Comparison of ENCODE assay signal across 12 mouse cellular contexts in genomic region chr4:46041761-46042504, GRCm38 (mm10). TPM values are rescaled to one million over a fixed set of nuclear protein-coding genes. Genes with fewer than 3 reads are reported as not detected.
DNase-seq lines count a peak whose midpoint lies in the region; ATAC-seq and TF ChIP-seq lines count a peak whose summit lies in the region.
"Had no signal": no experiment of that assay in that cellular context is flagged by ENCODE, and none has a peak within 500 bp of the region (broad histone marks: within the 10 kb centered on the region; RNA-seq: fewer than 3 reads in every experiment).

No protein-coding gene starts in this region.

- peak; percentile 92 for DNase-seq in heart, adult 11 months
- no peak for DNase-seq in heart, postnatal 14 days
- no peak for DNase-seq in midbrain, embryonic 10.5 days (ENCODE audit: low spot score)
- peak; percentile 54 for DNase-seq in c-Kit-positive CD71-positive TER-119-positive erythroid progenitor cells, embryonic 14.5 days (ENCODE audit: low spot score)
- DNase-seq in urinary bladder, postnatal 25 days (ENCODE audit: low spot score): no peak
- DNase-seq in cerebellum, postnatal 4 days (ENCODE audit: low spot score in 2 of 2): no peak
- DNase-seq: lung, adult 18-20 months; right cerebral cortex, postnatal 4 days; thymus, postnatal 4 days had no signal

- TF ChIP-seq POLR2A in olfactory bulb, adult 2 months (IDR thresholded peaks at IDR 0.05; ENCODE audit: insufficient read depth, low read depth, low read length): no peak

- H3K9me3 ChIP-seq in midbrain, embryonic 10.5 days (replicated peaks): no peaks in the 10 kb centered on the region
- H3K9me3 ChIP-seq in midbrain, embryonic 13.5 days: no peaks in the 10 kb centered on the region

- no peaks in the 10 kb centered on the region for H3K36me3 ChIP-seq in midbrain, embryonic 10.5 days
- H3K36me3 ChIP-seq in midbrain, embryonic 13.5 days: no peaks in the 10 kb centered on the region

- H3K9ac ChIP-seq in midbrain, embryonic 13.5 days (replicated peaks): no peak overlapping the region

- no peak overlapping the region for H3K4me3 ChIP-seq in midbrain, embryonic 10.5 days
- no peak overlapping the region for H3K4me3 ChIP-seq in midbrain, embryonic 13.5 days (replicated peaks)
- peak overlapping the region; percentile 80 for H3K4me3 ChIP-seq in olfactory bulb, adult 2 months (ENCODE audit: insufficient read depth, low read depth, low read length)

- 25% methylated on average over 7 of the region's 7 CpGs for WGBS in midbrain, embryonic 10.5 days
- WGBS in midbrain, embryonic 13.5 days: 22% methylated on average over 7 of the region's 7 CpGs
- 49% methylated on average over 7 of the region's 7 CpGs for WGBS in olfactory bulb, adult 2 months

- H3K4me1 ChIP-seq in midbrain, embryonic 10.5 days: peaks cover 48% of the 10 kb centered on the region
- peaks cover 26% of the 10 kb centered on the region for H3K4me1 ChIP-seq in midbrain, embryonic 13.5 days (replicated peaks)
- H3K4me1 ChIP-seq in olfactory bulb, adult 2 months (ENCODE audit: control insufficient read depth, insufficient read depth, low read length): peaks cover 43% of the 10 kb centered on the region

- no peak for TF ChIP-seq CTCF in olfactory bulb, adult 2 months (IDR thresholded peaks at IDR 0.05; ENCODE audit: insufficient read depth, low read depth, low read length)

- peak overlapping the region; percentile 49 for H3K27ac ChIP-seq in midbrain, embryonic 10.5 days (replicated peaks)
- H3K27ac ChIP-seq in midbrain, embryonic 13.5 days: no peak overlapping the region
- peak overlapping the region; percentile 97 for H3K27ac ChIP-seq in olfactory bulb, adult 2 months (ENCODE audit: insufficient read depth, low read depth, low read length)
- H3K27ac ChIP-seq: kidney, postnatal 0 days had no signal

- no peak for ATAC-seq in midbrain, embryonic 13.5 days

- H3K27me3 ChIP-seq in midbrain, embryonic 10.5 days (ENCODE audit: low read depth, poor library complexity, severe bottlenecking): peaks cover 58% of the 10 kb centered on the region
- peaks cover 50% of the 10 kb centered on the region for H3K27me3 ChIP-seq in midbrain, embryonic 13.5 days

- H3K4me2 ChIP-seq in midbrain, embryonic 13.5 days (replicated peaks): no peak overlapping the region

- intact Hi-C loops in heart, postnatal 14 days (cut with DNase I): loop anchor here (5.0 kb wide), 1 partner anchor 60 kb away; no protein-coding TSS in a partner anchor

RNA-seq across cellular contexts. Expression of gene Tmod1, which starts 3.2 kb away (rescaled TPM):
- total RNA-seq in heart, postnatal 14 days (2021): 100 to 1,000 TPM; 279 to 283 TPM
- 1.6 and 3.0 TPM in 2 replicates for polyA plus RNA-seq in midbrain, embryonic 10.5 days (2016; fragmentation: Nextera tagmentation; extraction: Ambion mirVana)
- polyA plus RNA-seq in midbrain, embryonic 13.5 days (2015; fragmentation: Nextera tagmentation; extraction: Ambion mirVana): 0.39 and 0.76 TPM in 2 replicates
- polyA plus RNA-seq in olfactory bulb, adult 2 months (2012; ENCODE audit: insufficient read depth, insufficient read length, low replicate concordance, missing spikeins): not detected in 2 replicates

Comparison
In these comparisons a context has a peak if more than half of its experiments do, and no peak if none do; other contexts are left out.
1. DNase-seq: peak in heart, adult 11 months (single experiment) and c-Kit-positive CD71-positive TER-119-positive erythroid progenitor cells, embryonic 14.5 days (single experiment); none in heart, postnatal 14 days (0 of 2), midbrain, embryonic 10.5 days (single experiment), urinary bladder, postnatal 25 days (single experiment) and cerebellum, postnatal 4 days (0 of 2).